8 mouse cellular contexts compared by ENCODE assay signal in the genomic region with DNA sequence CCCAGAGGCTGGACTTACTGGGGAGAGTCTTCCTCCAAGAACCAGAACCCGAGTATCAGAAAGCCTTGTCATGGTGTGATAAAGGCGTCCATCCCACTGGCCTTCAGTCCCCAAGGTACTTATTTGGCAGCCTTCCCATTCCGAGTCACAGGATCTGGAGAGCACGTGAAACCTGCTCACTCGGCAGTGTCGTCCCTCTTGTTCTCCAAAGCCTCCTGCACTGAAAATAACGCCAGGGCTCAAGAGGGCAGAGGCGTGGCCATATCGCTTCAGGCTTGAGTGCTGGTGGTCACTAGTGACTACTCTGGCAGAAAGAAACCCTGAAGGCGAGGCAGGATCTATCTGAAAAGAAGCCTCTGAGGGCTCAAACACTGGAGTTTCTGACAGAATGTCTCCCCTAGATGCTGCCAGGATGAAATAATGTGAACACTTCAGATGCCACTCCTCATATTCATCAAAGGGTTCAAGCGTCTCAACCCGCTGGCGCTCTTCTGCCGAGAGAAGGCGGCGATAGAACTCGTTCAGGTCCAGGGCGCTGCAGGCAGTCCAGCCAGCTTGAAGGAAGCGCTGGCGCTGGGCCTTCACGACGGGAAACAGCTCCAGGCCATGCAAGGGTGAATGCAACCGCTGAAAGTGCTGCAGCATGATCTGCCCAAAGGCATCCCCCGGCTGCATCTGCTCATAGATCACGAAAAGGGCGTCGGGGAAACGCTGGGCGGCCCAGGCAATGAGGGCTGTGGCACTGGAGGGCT. TPM values are rescaled to one million over a fixed set of nuclear protein-coding genes. Genes with fewer than 3 reads are reported as not detected.
A peak's percentile ranks its signal among the peaks of the same experiment; 100 is the strongest.
DNase-seq lines count a peak whose midpoint lies in the region; ATAC-seq and TF ChIP-seq lines count a peak whose summit lies in the region.

No protein-coding gene starts in this region.

- DNase-seq in left cerebral cortex, postnatal 10 days (ENCODE audit: extremely low spot score in 1 of 2, low spot score in 2 of 2), result peak; percentile 8 to 28
- DNase-seq in left cerebral cortex, adult 9 months (ENCODE audit: low spot score in 2 of 2), result no peak
- DNase-seq in brain, adult 2 months (ENCODE audit: low read depth, low spot score), result peak; percentile 68
- DNase-seq in limb, embryonic 14.5 days (ENCODE audit: low spot score), result no peak
- peak; percentile 64 for DNase-seq in midbrain, embryonic 14.5 days
- DNase-seq in testis, postnatal 10 days (ENCODE audit: low spot score), result peak; percentile 57

- H3K27me3 ChIP-seq in forebrain, embryonic 12.5 days, result no peaks in the 10 kb centered on the region
- no peaks in the 10 kb centered on the region for H3K27me3 ChIP-seq in hindbrain, embryonic 13.5 days
- H3K27me3 ChIP-seq in limb, embryonic 14.5 days (ENCODE audit: control insufficient read depth, insufficient read depth, low read length), result no peaks in the 10 kb centered on the region
- no peaks in the 10 kb centered on the region for H3K27me3 ChIP-seq in midbrain, embryonic 14.5 days (ENCODE audit: control insufficient read depth, insufficient read depth, low read length)

- intact Hi-C loops in left cerebral cortex, postnatal 10 days (cut with DNase I), result no loop called here

- H3K9me3 ChIP-seq in forebrain, embryonic 12.5 days, result peaks cover 8% of the 10 kb centered on the region; the same call in 1 of the 2 replicates
- no peaks in the 10 kb centered on the region for H3K9me3 ChIP-seq in hindbrain, embryonic 13.5 days
- no peaks in the 10 kb centered on the region for H3K9me3 ChIP-seq in limb, embryonic 14.5 days (ENCODE audit: control insufficient read depth, low read length)
- H3K9me3 ChIP-seq in midbrain, embryonic 14.5 days (ENCODE audit: control insufficient read depth, low read length), result no peaks in the 10 kb centered on the region

- H3K4me2 ChIP-seq in forebrain, embryonic 12.5 days, result peak overlapping the region; percentile 69
- peak overlapping the region; percentile 94 for H3K4me2 ChIP-seq in hindbrain, embryonic 13.5 days
- peak overlapping the region; percentile 74 for H3K4me2 ChIP-seq in limb, embryonic 14.5 days (replicated peaks; ENCODE audit: low read depth, low read length, severe bottlenecking)
- H3K4me2 ChIP-seq in midbrain, embryonic 14.5 days (ENCODE audit: low read length), result peak overlapping the region; percentile 91

- H3K36me3 ChIP-seq in forebrain, embryonic 12.5 days (replicated peaks), result peaks cover 23% of the 10 kb centered on the region
- peaks cover 30% of the 10 kb centered on the region for H3K36me3 ChIP-seq in hindbrain, embryonic 13.5 days
- peaks cover 15% of the 10 kb centered on the region; the same call in 1 of the 2 replicates for H3K36me3 ChIP-seq in limb, embryonic 14.5 days (ENCODE audit: control insufficient read depth, insufficient read depth, low read length)
- H3K36me3 ChIP-seq in midbrain, embryonic 14.5 days (ENCODE audit: control insufficient read depth, insufficient read depth, low read length), result 0 out of 2 replicates have a peak, but pooled peaks cover 14% of the 10 kb centered on the region

- 56% methylated on average over 29 of the region's 29 CpGs for WGBS in forebrain, embryonic 12.5 days
- WGBS in hindbrain, embryonic 13.5 days, result 43% methylated on average over 29 of the region's 29 CpGs
- 52% methylated on average over 29 of the region's 29 CpGs for WGBS in limb, embryonic 14.5 days
- 44% methylated on average over 29 of the region's 29 CpGs for WGBS in midbrain, embryonic 14.5 days

- H3K4me1 ChIP-seq in forebrain, embryonic 12.5 days, result peaks cover 33% of the 10 kb centered on the region
- H3K4me1 ChIP-seq in hindbrain, embryonic 13.5 days (replicated peaks), result peaks cover 41% of the 10 kb centered on the region
- peaks cover 20% of the 10 kb centered on the region; the same call in 1 of the 2 replicates for H3K4me1 ChIP-seq in limb, embryonic 14.5 days (ENCODE audit: control insufficient read depth, insufficient read depth, low read length)
- peaks cover 30% of the 10 kb centered on the region for H3K4me1 ChIP-seq in midbrain, embryonic 14.5 days (ENCODE audit: control insufficient read depth, insufficient read depth, low read length)

- H3K4me3 ChIP-seq in forebrain, embryonic 12.5 days (replicated peaks), result peak overlapping the region; percentile 60
- H3K4me3 ChIP-seq in hindbrain, embryonic 13.5 days, result peak overlapping the region; percentile 75
- H3K4me3 ChIP-seq in limb, embryonic 14.5 days (replicated peaks; ENCODE audit: low read length), result peak overlapping the region; percentile 67
- H3K4me3 ChIP-seq in midbrain, embryonic 14.5 days (replicated peaks; ENCODE audit: low read depth, low read length), result peak overlapping the region; percentile 71

- no peak for TF ChIP-seq POLR2A in limb, embryonic 14.5 days (IDR thresholded peaks at IDR 0.05; ENCODE audit: borderline replicate concordance, extremely low read depth, insufficient read depth, insufficient read length)

- peak overlapping the region; percentile 98 for H3K27ac ChIP-seq in forebrain, embryonic 12.5 days
- peak overlapping the region; percentile 99 for H3K27ac ChIP-seq in hindbrain, embryonic 13.5 days
- peak overlapping the region; percentile 99 for H3K27ac ChIP-seq in limb, embryonic 14.5 days (replicated peaks; ENCODE audit: low read depth, low read length)
- H3K27ac ChIP-seq in midbrain, embryonic 14.5 days (replicated peaks; ENCODE audit: low read depth, low read length), result peak overlapping the region; percentile 98

- no peak for ATAC-seq in forebrain, embryonic 12.5 days (ENCODE audit: low FRiP score)
- ATAC-seq in hindbrain, embryonic 13.5 days (ENCODE audit: low FRiP score), result no peak; the same call in 1 of the 2 replicates
- ATAC-seq in limb, embryonic 14.5 days (ENCODE audit: low FRiP score, low read depth), result no peak
- ATAC-seq in midbrain, embryonic 14.5 days (ENCODE audit: low FRiP score, low TSS enrichment), result no peak; the same call in 1 of the 2 replicates

- peak overlapping the region; percentile 80 for H3K9ac ChIP-seq in forebrain, embryonic 12.5 days
- peak overlapping the region; percentile 97 for H3K9ac ChIP-seq in hindbrain, embryonic 13.5 days
- peak overlapping the region; percentile 78 for H3K9ac ChIP-seq in limb, embryonic 14.5 days (ENCODE audit: low read depth, low read length, severe bottlenecking)
- peak overlapping the region; percentile 91 for H3K9ac ChIP-seq in midbrain, embryonic 14.5 days (replicated peaks; ENCODE audit: low read length)

RNA-seq across cellular contexts. Expression of gene Adal, which starts 0.8 kb away (rescaled TPM):
- total RNA-seq in left cerebral cortex, postnatal 10 days (2021), result 10 to 100 TPM; 17.7 to 17.8 TPM
- polyA plus RNA-seq in forebrain, embryonic 12.5 days (2016; fragmentation: Nextera tagmentation; extraction: Ambion mirVana), result 25.7 and 33.3 TPM in 2 replicates
- 32.0 and 33.0 TPM in 2 replicates for polyA plus RNA-seq in hindbrain, embryonic 13.5 days (2015; fragmentation: Nextera tagmentation; extraction: Ambion mirVana)
- 15.0 and 16.8 TPM in 2 replicates for polyA plus RNA-seq in limb, embryonic 14.5 days (2012; rRNA removed)
- 17.8 and 19.5 TPM in 2 replicates for polyA plus RNA-seq in limb, embryonic 14.5 days (2014; fragmentation: Nextera tagmentation; extraction: Ambion mirVana)
- polyA plus RNA-seq in midbrain, embryonic 14.5 days (2014; fragmentation: Nextera tagmentation; extraction: Ambion mirVana), result 30.7 and 40.0 TPM in 2 replicates

RNA-seq across cellular contexts. Expression of gene Lcmt2, which starts 1.0 kb away (rescaled TPM):
- 1 to 10 TPM; 8.0 to 8.9 TPM for total RNA-seq in left cerebral cortex, postnatal 10 days (2021)
- polyA plus RNA-seq in forebrain, embryonic 12.5 days (2016; fragmentation: Nextera tagmentation; extraction: Ambion mirVana), result 21.7 and 26.6 TPM in 2 replicates
- polyA plus RNA-seq in hindbrain, embryonic 13.5 days (2015; fragmentation: Nextera tagmentation; extraction: Ambion mirVana), result 23.9 and 24.5 TPM in 2 replicates
- 9.4 and 10.3 TPM in 2 replicates for polyA plus RNA-seq in limb, embryonic 14.5 days (2012; rRNA removed)
- 19.9 and 21.3 TPM in 2 replicates for polyA plus RNA-seq in limb, embryonic 14.5 days (2014; fragmentation: Nextera tagmentation; extraction: Ambion mirVana)
- polyA plus RNA-seq in midbrain, embryonic 14.5 days (2014; fragmentation: Nextera tagmentation; extraction: Ambion mirVana), result 18.2 and 23.3 TPM in 2 replicates

RNA-seq across cellular contexts. Expression of gene Tgm7, which starts 29.8 kb away (rescaled TPM):
- total RNA-seq in left cerebral cortex, postnatal 10 days (2021), result not detected
- not detected in 2 replicates for polyA plus RNA-seq in forebrain, embryonic 12.5 days (2016; fragmentation: Nextera tagmentation; extraction: Ambion mirVana)
- polyA plus RNA-seq in hindbrain, embryonic 13.5 days (2015; fragmentation: Nextera tagmentation; extraction: Ambion mirVana), result not detected in 2 replicates
- 0.05 and 0.06 TPM in 2 replicates for polyA plus RNA-seq in limb, embryonic 14.5 days (2012; rRNA removed)
- polyA plus RNA-seq in limb, embryonic 14.5 days (2014; fragmentation: Nextera tagmentation; extraction: Ambion mirVana), result not detected in 2 replicates
- polyA plus RNA-seq in midbrain, embryonic 14.5 days (2014; fragmentation: Nextera tagmentation; extraction: Ambion mirVana), result not detected in 2 replicates

RNA-seq across cellular contexts. Expression of gene Tubgcp4, which starts 31.0 kb away (rescaled TPM):
- total RNA-seq in left cerebral cortex, postnatal 10 days (2021), result 10 to 100 TPM; 31.8 to 32.2 TPM
- polyA plus RNA-seq in forebrain, embryonic 12.5 days (2016; fragmentation: Nextera tagmentation; extraction: Ambion mirVana), result 82.9 and 83.1 TPM in 2 replicates
- polyA plus RNA-seq in hindbrain, embryonic 13.5 days (2015; fragmentation: Nextera tagmentation; extraction: Ambion mirVana), result 55.4 and 56.3 TPM in 2 replicates
- polyA plus RNA-seq in limb, embryonic 14.5 days (2012; rRNA removed), result 53.6 and 66.3 TPM in 2 replicates
- 47.9 and 49.4 TPM in 2 replicates for polyA plus RNA-seq in limb, embryonic 14.5 days (2014; fragmentation: Nextera tagmentation; extraction: Ambion mirVana)
- 35.9 and 49.2 TPM in 2 replicates for polyA plus RNA-seq in midbrain, embryonic 14.5 days (2014; fragmentation: Nextera tagmentation; extraction: Ambion mirVana)

RNA-seq across cellular contexts. Expression of gene Zscan29, which starts 31.5 kb away (rescaled TPM):
- 1 to 10 TPM; 4.7 to 5.7 TPM for total RNA-seq in left cerebral cortex, postnatal 10 days (2021)
- polyA plus RNA-seq in forebrain, embryonic 12.5 days (2016; fragmentation: Nextera tagmentation; extraction: Ambion mirVana), result 14.4 and 16.2 TPM in 2 replicates
- 8.3 and 9.9 TPM in 2 replicates for polyA plus RNA-seq in hindbrain, embryonic 13.5 days (2015; fragmentation: Nextera tagmentation; extraction: Ambion mirVana)
- polyA plus RNA-seq in limb, embryonic 14.5 days (2012; rRNA removed), result 6.8 and 7.2 TPM in 2 replicates
- polyA plus RNA-seq in limb, embryonic 14.5 days (2014; fragmentation: Nextera tagmentation; extraction: Ambion mirVana), result 9.2 and 10.2 TPM in 2 replicates
- 8.0 and 9.3 TPM in 2 replicates for polyA plus RNA-seq in midbrain, embryonic 14.5 days (2014; fragmentation: Nextera tagmentation; extraction: Ambion mirVana)

Comparison
In these comparisons a context has a peak if more than half of its experiments do, and no peak if none do; other contexts are left out.
1. DNase-seq: peak in left cerebral cortex, postnatal 10 days (2 of 2), brain, adult 2 months (single experiment), midbrain, embryonic 14.5 days (single experiment) and testis, postnatal 10 days (single experiment); none in left cerebral cortex, adult 9 months (0 of 2) and limb, embryonic 14.5 days (single experiment).
2. Peak in every context shown above with its lines, with median percentiles within 50 percentile points of each other: H3K27ac ChIP-seq, H3K4me2 ChIP-seq, H3K4me3 ChIP-seq and H3K9ac ChIP-seq.